Mouse (Mus musculus): ENCODE results near the gene Cds2. TPM values are rescaled to one million over a fixed set of nuclear protein-coding genes. Genes with fewer than 3 reads are reported as not detected.

Gene Cds2
- polyA plus RNA-seq, 1 experiment from 2014 or later: 16.9 TPM

GRCm38 (mm10) chr2:132251911-132252310 lies 11.0 kb upstream of the Cds2 start:
- 11% methylated on average over 8 of the region's 8 CpGs for WGBS

GRCm38 (mm10) chr2:132252542-132253528 lies 10.1 kb upstream of the Cds2 start, which contains the start of gene Pcna:
TSS of gene Pcna (minus strand) at chr2:132253314.
- under 1% methylated on average over 79 of the region's 79 CpGs for WGBS
- no peaks in the 10 kb centered on the region for H3K27me3 ChIP-seq

More at GRCm38 (mm10) chr2:132251911-132252310, 11.0 kb upstream of the Cds2 start:
- no peaks in the 10 kb centered on the region for H3K9me3 ChIP-seq (replicated peaks)
- peak overlapping the region; percentile 48 for H3K9ac ChIP-seq
- H3K27ac ChIP-seq (replicated peaks): peak overlapping the region; percentile 93; the same call in 1 of the 2 replicates
- ATAC-seq (ENCODE audit: insufficient number of reproducible peaks, low FRiP score, low TSS enrichment, low read depth): no peak
- peaks cover 19% of the 10 kb centered on the region for H3K4me1 ChIP-seq
- no peaks in the 10 kb centered on the region for H3K27me3 ChIP-seq
- peak overlapping the region; percentile 70 for H3K4me2 ChIP-seq (replicated peaks)
- peaks cover 23% of the 10 kb centered on the region for H3K36me3 ChIP-seq
- H3K4me3 ChIP-seq (replicated peaks): peak overlapping the region; percentile 68

GRCm38 (mm10) chr2:132253603-132254002 lies 9.3 kb upstream of the Cds2 start:
- peaks cover 11% of the 10 kb centered on the region; the same call in 1 of the 2 replicates for H3K4me1 ChIP-seq
- H3K9ac ChIP-seq: peak overlapping the region; percentile 23
- H3K27me3 ChIP-seq: no peaks in the 10 kb centered on the region
- peak overlapping the region; percentile 68 for H3K4me3 ChIP-seq (replicated peaks)
- WGBS: under 1% methylated on average over 7 of the region's 7 CpGs
- H3K9me3 ChIP-seq (replicated peaks): no peaks in the 10 kb centered on the region
- peaks cover 19% of the 10 kb centered on the region for H3K36me3 ChIP-seq
- H3K27ac ChIP-seq (replicated peaks): peak overlapping the region; percentile 93
- peak overlapping the region; percentile 70 for H3K4me2 ChIP-seq (replicated peaks)
- ATAC-seq (ENCODE audit: insufficient number of reproducible peaks, low FRiP score, low TSS enrichment, low read depth): no peak

More at GRCm38 (mm10) chr2:132252542-132253528, 10.1 kb upstream of the Cds2 start, which contains the start of gene Pcna:
- Histone ChIP-seq H3K4me1 (peaks cover 18% of the 10 kb centered on the region), H3K9ac (peak within 1 kb of the TSS; percentile 48), H3K27ac (replicated peaks) (peak within 1 kb of the TSS; percentile 93), H3K9me3 (replicated peaks) (no peaks in the 10 kb centered on the region), H3K36me3 (peaks cover 23% of the 10 kb centered on the region), H3K4me3 (replicated peaks) (peak within 1 kb of the TSS; percentile 68), H3K4me2 (replicated peaks) (peak within 1 kb of the TSS; percentile 70)
- peak; percentile 100 for ATAC-seq (ENCODE audit: insufficient number of reproducible peaks, low FRiP score, low TSS enrichment, low read depth)

- no peak for ATAC-seq (ENCODE audit: insufficient number of reproducible peaks, low FRiP score, low TSS enrichment, low read depth)
- WGBS: 87% methylated on average over 6 of the region's 6 CpGs
- no peak overlapping the region for H3K4me2 ChIP-seq (replicated peaks)
- no peak overlapping the region for H3K4me3 ChIP-seq (replicated peaks)
- no peaks in the 10 kb centered on the region for H3K9me3 ChIP-seq (replicated peaks)
- H3K9ac ChIP-seq: no peak overlapping the region
- H3K36me3 ChIP-seq: no peaks in the 10 kb centered on the region
- no peaks in the 10 kb centered on the region for H3K4me1 ChIP-seq
- H3K27me3 ChIP-seq: no peaks in the 10 kb centered on the region
- no peak overlapping the region for H3K27ac ChIP-seq (replicated peaks)
These were observed 5.4 kb upstream of the Cds2 start for GRCm38 (mm10) chr2:132257350-132258068.

- no peak for ATAC-seq (ENCODE audit: insufficient number of reproducible peaks, low FRiP score, low TSS enrichment, low read depth)
- H3K4me1 ChIP-seq: peaks cover 13% of the 10 kb centered on the region
- WGBS: 87% methylated on average over 3 of the region's 3 CpGs
- no peak overlapping the region for H3K9ac ChIP-seq
- no peak overlapping the region for H3K4me2 ChIP-seq (replicated peaks)
- no peaks in the 10 kb centered on the region for H3K27me3 ChIP-seq
- no peaks in the 10 kb centered on the region for H3K36me3 ChIP-seq
- H3K9me3 ChIP-seq (replicated peaks): no peaks in the 10 kb centered on the region
- no peak overlapping the region for H3K27ac ChIP-seq (replicated peaks)
- no peak overlapping the region for H3K4me3 ChIP-seq (replicated peaks)
These were observed 2.3 kb upstream of the Cds2 start for GRCm38 (mm10) chr2:132260601-132261000.

- Histone ChIP-seq H3K4me1 (peaks cover 13% of the 10 kb centered on the region), H3K27ac (replicated peaks) (no peak overlapping the region), H3K36me3 (no peaks in the 10 kb centered on the region), H3K27me3 (no peaks in the 10 kb centered on the region), H3K9ac (no peak overlapping the region), H3K9me3 (replicated peaks) (no peaks in the 10 kb centered on the region), H3K4me2 (replicated peaks) (peak overlapping the region; percentile 66; the same call in 1 of the 2 replicates), H3K4me3 (replicated peaks) (no peak overlapping the region)
- 69% methylated on average over 6 of the region's 6 CpGs for WGBS
- no peak for ATAC-seq (ENCODE audit: insufficient number of reproducible peaks, low FRiP score, low TSS enrichment, low read depth)
These were observed 773 bp upstream of the Cds2 start for GRCm38 (mm10) chr2:132262175-132262574.

GRCm38 (mm10) chr2:132263421-132264265 lies 695 bp downstream of the Cds2 start:
- Histone ChIP-seq H3K27ac (replicated peaks) (peak overlapping the region; percentile 77), H3K9me3 (replicated peaks) (no peaks in the 10 kb centered on the region), H3K4me3 (replicated peaks) (peak overlapping the region; percentile 96), H3K9ac (peak overlapping the region; percentile 93), H3K27me3 (no peaks in the 10 kb centered on the region), H3K4me2 (replicated peaks) (peak overlapping the region; percentile 66), H3K36me3 (no peaks in the 10 kb centered on the region), H3K4me1 (peaks cover 13% of the 10 kb centered on the region)
- under 1% methylated on average over 47 of the region's 47 CpGs for WGBS
- peak; percentile 70 for ATAC-seq (ENCODE audit: insufficient number of reproducible peaks, low FRiP score, low TSS enrichment, low read depth)

- H3K27ac ChIP-seq (replicated peaks): no peak overlapping the region
- no peak for ATAC-seq (ENCODE audit: insufficient number of reproducible peaks, low FRiP score, low TSS enrichment, low read depth)
- peak overlapping the region; percentile 96 for H3K4me3 ChIP-seq (replicated peaks)
- no peaks in the 10 kb centered on the region for H3K27me3 ChIP-seq
- H3K4me1 ChIP-seq: peaks cover 13% of the 10 kb centered on the region
- 0 out of 2 replicates have a peak overlapping the region, but pooled peaks have one; percentile 93 for H3K9ac ChIP-seq
- H3K9me3 ChIP-seq (replicated peaks): no peaks in the 10 kb centered on the region
- H3K36me3 ChIP-seq: no peaks in the 10 kb centered on the region
- 14% methylated on average over 6 of the region's 6 CpGs for whole genome bisulfite sequencing
- H3K4me2 ChIP-seq (replicated peaks): peak overlapping the region; percentile 66
These were observed 1.3 kb downstream of the Cds2 start for GRCm38 (mm10) chr2:132264266-132264710.

GRCm38 (mm10) chr2:132265196-132265595 lies 2.2 kb downstream of the Cds2 start:
- no peak for ATAC-seq (ENCODE audit: insufficient number of reproducible peaks, low FRiP score, low TSS enrichment, low read depth)
- no peak overlapping the region for H3K27ac ChIP-seq (replicated peaks)
- no peak overlapping the region for H3K9ac ChIP-seq
- no peak overlapping the region for H3K4me3 ChIP-seq (replicated peaks)
- peaks cover 13% of the 10 kb centered on the region for H3K4me1 ChIP-seq
- H3K9me3 ChIP-seq (replicated peaks): no peaks in the 10 kb centered on the region
- H3K4me2 ChIP-seq (replicated peaks): no peak overlapping the region
- 75% methylated on average over 9 of the region's 9 CpGs for WGBS
- no peaks in the 10 kb centered on the region for H3K27me3 ChIP-seq
- H3K36me3 ChIP-seq: no peaks in the 10 kb centered on the region

- H3K27ac ChIP-seq (replicated peaks): no peak overlapping the region
- no peaks in the 10 kb centered on the region for H3K27me3 ChIP-seq
- H3K9me3 ChIP-seq (replicated peaks): no peaks in the 10 kb centered on the region
- 92% methylated on average over 3 of the region's 3 CpGs for WGBS
- H3K36me3 ChIP-seq: no peaks in the 10 kb centered on the region
- H3K9ac ChIP-seq: no peak overlapping the region
- peaks cover 13% of the 10 kb centered on the region for H3K4me1 ChIP-seq
- no peak overlapping the region for H3K4me2 ChIP-seq (replicated peaks)
- no peak overlapping the region for H3K4me3 ChIP-seq (replicated peaks)
- ATAC-seq (ENCODE audit: insufficient number of reproducible peaks, low FRiP score, low TSS enrichment, low read depth): no peak
These were observed 3.1 kb downstream of the Cds2 start for GRCm38 (mm10) chr2:132266086-132266485.
